Mouse (Mus musculus) mature B cell (primary cell): Measurements from ENCODE around the gene Usp48.

Experiments used
- in situ Hi-C: fragments of 300-500 bp; cut with MboI; formaldehyde crosslinking; loops from 2 replicates; pipeline ENCODE4 v1.14.3; 2019

Usp48 gene

GRCm38 (mm10) chr4:137609702-137610101 is 16.1 kb downstream of the Usp48 start:
- in situ Hi-C loops: no loop called here

- in situ Hi-C loops: no loop called here
Observed at GRCm38 (mm10) chr4:137610256-137610655, 16.7 kb downstream of the Usp48 start.

- in situ Hi-C loops: no loop called here
Observed at GRCm38 (mm10) chr4:137622847-137623246, 29.3 kb downstream of the Usp48 start.

- in situ Hi-C loops: no loop called here
Observed at GRCm38 (mm10) chr4:137627476-137628235, 34.1 kb downstream of the Usp48 start.

GRCm38 (mm10) chr4:137628400-137628799 is 34.8 kb downstream of the Usp48 start:
- in situ Hi-C loops: no loop called here

GRCm38 (mm10) chr4:137629354-137629753 is 35.8 kb downstream of the Usp48 start:
- in situ Hi-C loops: no loop called here

GRCm38 (mm10) chr4:137630153-137630552 is 36.6 kb downstream of the Usp48 start:
- in situ Hi-C loops: no loop called here

- in situ Hi-C loops: no loop called here
Observed at GRCm38 (mm10) chr4:137631596-137631995, 38.0 kb downstream of the Usp48 start.

GRCm38 (mm10) chr4:137633394-137633793 is 39.8 kb downstream of the Usp48 start:
- in situ Hi-C loops: no loop called here

- in situ Hi-C loops: no loop called here
Observed at GRCm38 (mm10) chr4:137636597-137636996, 43.0 kb downstream of the Usp48 start.

GRCm38 (mm10) chr4:137641556-137641955 is 48.0 kb downstream of the Usp48 start:
- in situ Hi-C loops: no loop called here

- in situ Hi-C loops: no loop called here
Observed at GRCm38 (mm10) chr4:137642101-137642500, 48.5 kb downstream of the Usp48 start.

GRCm38 (mm10) chr4:137643459-137643858 is 49.9 kb downstream of the Usp48 start:
- in situ Hi-C loops: no loop called here

GRCm38 (mm10) chr4:137646262-137646661 is 52.7 kb downstream of the Usp48 start:
- in situ Hi-C loops: no loop called here

- in situ Hi-C loops: no loop called here
Observed at GRCm38 (mm10) chr4:137647648-137648047, 54.1 kb downstream of the Usp48 start.

- in situ Hi-C loops: no loop called here
Observed at GRCm38 (mm10) chr4:137648230-137648629, 54.7 kb downstream of the Usp48 start.

GRCm38 (mm10) chr4:137650912-137651311 is 57.4 kb downstream of the Usp48 start:
- in situ Hi-C loops: no loop called here

GRCm38 (mm10) chr4:137652835-137653346 is 59.3 kb downstream of the Usp48 start:
- in situ Hi-C loops: no loop called here

- in situ Hi-C loops: no loop called here
Observed at GRCm38 (mm10) chr4:137655241-137656031, 61.9 kb downstream of the Usp48 start.

GRCm38 (mm10) chr4:137657674-137658073 is 64.1 kb downstream of the Usp48 start:
- in situ Hi-C loops: no loop called here

GRCm38 (mm10) chr4:137659541-137659940 is 66.0 kb downstream of the Usp48 start:
- in situ Hi-C loops: no loop called here

- in situ Hi-C loops: no loop called here
Observed at GRCm38 (mm10) chr4:137660364-137661077, 67.0 kb downstream of the Usp48 start.
